Mouse (Mus musculus) intestine, postnatal 0 days (tissue): ENCODE measurements around the gene Mnd1. TPM values are rescaled to one million over a fixed set of nuclear protein-coding genes. Genes with fewer than 3 reads are reported as not detected.
A peak's percentile ranks its signal among the peaks of the same experiment; 100 is the strongest.

ENCODE experiments used
- ATAC-seq: fragments of 200-750 bp; cut with Nextera tagmentation; 2 replicates; pipeline ENCODE4 v1.8.0; 2017; ENCODE audit warnings: mild to moderate bottlenecking, moderate TSS enrichment, moderate library complexity
- H3K27ac ChIP-seq: fragments of 300-500 bp; sonication (generic); 2 replicates; pipeline ENCODE4 v1.5.1; 2014; ENCODE audit warnings: mild to moderate bottlenecking, low read depth, low read length, moderate library complexity
- H3K27me3 ChIP-seq: fragments of 300-500 bp; sonication (generic); replicated peaks from 2 replicates; pipeline ENCODE4 v1.6.1; 2014; ENCODE audit warnings: low read length, mixed read lengths; ENCODE audit not compliant: control insufficient read depth, insufficient read depth
- H3K36me3 ChIP-seq: fragments of 300-500 bp; sonication (generic); 2 replicates; pipeline ENCODE4 v1.6.1; 2014; ENCODE audit warnings: mild to moderate bottlenecking, moderate library complexity; ENCODE audit not compliant: control insufficient read depth, insufficient read depth
- H3K4me1 ChIP-seq: fragments of 300-500 bp; sonication (generic); replicated peaks from 2 replicates; pipeline ENCODE4 v1.6.1; 2014; ENCODE audit warnings: antibody characterized with exemption, low read length, mixed read lengths; ENCODE audit not compliant: control insufficient read depth, insufficient read depth
- H3K4me2 ChIP-seq: fragments of 300-500 bp; sonication (generic); replicated peaks from 2 replicates; pipeline ENCODE4 v1.6.1; 2014; ENCODE audit warnings: low read depth, mild to moderate bottlenecking, moderate library complexity
- H3K4me3 ChIP-seq: fragments of 300-500 bp; sonication (generic); 2 replicates; pipeline ENCODE4 v1.5.1; 2014; ENCODE audit warnings: low read depth, low read length
- H3K9ac ChIP-seq: fragments of 300-500 bp; sonication (generic); 2 replicates; pipeline ENCODE4 v1.6.1; 2014; ENCODE audit warnings: mild to moderate bottlenecking, low read depth, low read length
- H3K9me3 ChIP-seq: fragments of 300-500 bp; sonication (generic); 2 replicates; pipeline ENCODE4 v1.6.1; 2016; ENCODE audit warnings: mixed run types; ENCODE audit not compliant: control insufficient read depth
- CTCF ChIP-seq: sonication (generic); IDR thresholded peaks from 2 replicates; pipeline ENCODE4 v1.5.1; 2016; ENCODE audit warnings: low read depth, mild to moderate bottlenecking, control low read depth, antibody characterized with exemption, moderate library complexity
- WGBS: fragments of 180-500 bp; shearing (Covaris S2); extraction: QIAGEN DNeasy Blood & Tissue Kit; methylation state at CpG from one replicate; pipeline ENCODE4 v1.1.7; 2014; 5-methylcytosine and 5-hydroxymethylcytosine counted together
- polyA plus RNA-seq: library from polyadenylated mRNA; unstranded; fragments of >200 nt; fragmentation: Nextera tagmentation; extraction: Ambion mirVana; gene quantifications from 2 replicates; pipeline ENCODE4 v1.2.1, GENCODE M21; 2015

Mnd1 gene
- polyA plus RNA-seq, 1 experiment from 2014 or later: 6.5 TPM

DNA sequence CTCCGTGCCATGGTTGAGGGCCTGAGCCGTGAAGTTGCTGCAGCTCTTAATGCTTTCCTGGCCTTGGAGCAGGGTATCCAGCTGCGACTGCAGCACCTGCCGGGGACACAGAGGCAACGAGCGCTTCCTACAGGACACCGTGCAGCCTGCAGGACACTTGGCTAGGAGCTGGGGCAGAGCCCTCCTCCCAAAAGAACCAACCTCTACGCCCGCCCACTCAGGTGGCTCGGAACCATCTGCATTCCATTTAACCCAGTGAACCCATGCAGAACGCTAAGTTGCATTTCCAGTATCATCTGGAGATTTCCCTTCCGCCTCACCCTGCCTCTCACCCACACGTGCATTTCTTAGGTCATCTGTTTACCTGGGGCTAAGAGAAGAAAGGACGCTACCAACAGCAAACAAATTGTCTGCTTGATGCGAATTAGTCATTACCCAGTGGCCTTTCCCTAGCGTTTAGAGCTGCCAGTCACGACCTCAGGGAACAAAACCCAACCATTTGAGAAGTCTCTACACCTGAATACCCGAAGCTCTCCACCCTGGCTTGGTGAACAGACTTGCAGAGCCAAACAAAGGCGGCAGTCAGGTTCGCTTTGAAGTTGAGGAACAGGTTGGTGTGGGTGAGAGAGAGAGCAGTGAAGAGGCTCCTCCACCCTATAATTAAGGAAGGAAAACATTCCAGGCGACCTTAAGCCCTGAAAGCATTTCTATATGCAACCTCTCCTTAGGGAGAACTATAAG is 35.7 kb upstream of the Mnd1 start:
- peak; percentile 68 for ATAC-seq
- H3K27me3 ChIP-seq: no peaks in the 10 kb centered on the region
- 44% methylated on average over 21 of the region's 21 CpGs for WGBS
- H3K36me3 ChIP-seq: peaks cover 32% of the 10 kb centered on the region
- H3K27ac ChIP-seq: 0 out of 2 replicates have a peak overlapping the region, but pooled peaks have one; percentile 22
- no peaks in the 10 kb centered on the region for H3K9me3 ChIP-seq
- H3K4me2 ChIP-seq: peak overlapping the region; percentile 55
- no peaks in the 10 kb centered on the region; the same call in none of the 2 replicates for H3K4me1 ChIP-seq
- peak overlapping the region; percentile 25; the same call in 1 of the 2 replicates for H3K4me3 ChIP-seq
- no peak overlapping the region for H3K9ac ChIP-seq
- peak; percentile 32 for TF ChIP-seq CTCF

DNA sequence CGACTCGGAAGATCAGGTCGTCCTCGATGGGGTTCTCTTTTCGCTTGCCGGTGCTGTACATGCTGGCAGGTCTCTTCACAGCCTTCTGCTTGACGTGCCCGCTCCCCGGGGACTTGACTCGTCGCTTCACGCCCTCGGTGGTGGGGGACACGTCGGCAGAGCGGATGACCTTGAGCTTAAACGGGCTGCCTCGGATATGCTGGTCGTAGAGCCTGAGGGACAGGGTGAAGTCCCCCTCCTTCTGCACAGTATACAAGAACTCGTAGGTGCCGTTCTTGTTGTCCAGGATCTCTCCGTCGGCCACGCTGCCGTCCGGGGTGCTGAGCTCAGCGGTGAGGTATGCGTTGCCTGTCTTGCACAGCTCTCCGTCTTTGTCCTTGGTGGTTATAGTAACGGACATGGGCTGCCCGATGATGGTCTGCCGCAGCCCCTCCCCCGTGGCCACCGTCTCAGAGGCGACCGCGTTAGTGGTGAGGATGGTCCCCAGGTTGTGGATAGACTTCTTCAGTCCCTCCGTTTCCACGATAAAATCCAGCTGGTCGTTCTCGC is 35.0 kb upstream of the Mnd1 start:
- no peak for ATAC-seq
- 18% methylated on average over 41 of the region's 41 CpGs for WGBS
- Histone ChIP-seq H3K4me2 (peak overlapping the region; percentile 55), H3K27me3 (no peaks in the 10 kb centered on the region), H3K27ac (no peak overlapping the region; the same call in 1 of the 2 replicates), H3K9ac (no peak overlapping the region; the same call in 1 of the 2 replicates), H3K9me3 (no peaks in the 10 kb centered on the region), H3K36me3 (peaks cover 32% of the 10 kb centered on the region), H3K4me3 (peak overlapping the region; percentile 25), H3K4me1 (no peaks in the 10 kb centered on the region; the same call in none of the 2 replicates)
- TF ChIP-seq CTCF: no peak

- no peak overlapping the region for H3K9ac ChIP-seq
- H3K9me3 ChIP-seq: no peaks in the 10 kb centered on the region
- ATAC-seq: 0 out of 2 replicates have a peak, but pooled peaks have one; percentile 7
- WGBS: 51% methylated on average over 10 of the region's 10 CpGs
- no peak for TF ChIP-seq CTCF
- H3K4me2 ChIP-seq: peak overlapping the region; percentile 55
- no peaks in the 10 kb centered on the region for H3K27me3 ChIP-seq
- peak overlapping the region; percentile 25; the same call in 1 of the 2 replicates for H3K4me3 ChIP-seq
- peaks cover 32% of the 10 kb centered on the region for H3K36me3 ChIP-seq
- no peak overlapping the region for H3K27ac ChIP-seq
- H3K4me1 ChIP-seq: no peaks in the 10 kb centered on the region; the same call in none of the 2 replicates
Measured at GRCm38 (mm10) chr3:84189629-84190173, 34.1 kb upstream of the Mnd1 start.

DNA sequence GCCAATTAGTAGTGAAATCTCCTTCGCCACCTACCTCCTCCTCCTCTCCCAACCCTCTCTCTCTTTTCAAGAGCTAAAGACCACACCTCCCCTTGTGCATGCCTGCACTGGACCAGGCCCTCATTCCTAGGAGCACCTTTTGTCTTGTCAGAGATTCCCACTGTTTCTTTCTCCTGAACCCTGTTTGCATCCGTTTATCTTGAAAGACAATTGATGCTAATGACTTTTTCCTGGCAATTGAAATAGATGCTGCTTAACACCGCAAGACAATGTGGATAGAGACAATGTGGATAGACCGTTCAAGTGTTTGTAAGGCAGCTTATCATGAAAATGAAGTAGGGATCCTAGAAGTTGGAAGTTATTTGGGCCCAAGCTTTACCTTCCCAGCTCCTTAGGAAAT is 26.1 kb upstream of the Mnd1 start:
- no peak overlapping the region for H3K4me2 ChIP-seq
- H3K27ac ChIP-seq: no peak overlapping the region
- H3K36me3 ChIP-seq: no peaks in the 10 kb centered on the region; the same call in 1 of the 2 replicates
- TF ChIP-seq CTCF: no peak
- H3K4me1 ChIP-seq: no peaks in the 10 kb centered on the region
- no peaks in the 10 kb centered on the region for H3K27me3 ChIP-seq
- ATAC-seq: no peak
- no peaks in the 10 kb centered on the region for H3K9me3 ChIP-seq
- H3K9ac ChIP-seq: no peak overlapping the region
- 71% methylated on average over 4 of the region's 4 CpGs for WGBS
- H3K4me3 ChIP-seq: no peak overlapping the region

DNA sequence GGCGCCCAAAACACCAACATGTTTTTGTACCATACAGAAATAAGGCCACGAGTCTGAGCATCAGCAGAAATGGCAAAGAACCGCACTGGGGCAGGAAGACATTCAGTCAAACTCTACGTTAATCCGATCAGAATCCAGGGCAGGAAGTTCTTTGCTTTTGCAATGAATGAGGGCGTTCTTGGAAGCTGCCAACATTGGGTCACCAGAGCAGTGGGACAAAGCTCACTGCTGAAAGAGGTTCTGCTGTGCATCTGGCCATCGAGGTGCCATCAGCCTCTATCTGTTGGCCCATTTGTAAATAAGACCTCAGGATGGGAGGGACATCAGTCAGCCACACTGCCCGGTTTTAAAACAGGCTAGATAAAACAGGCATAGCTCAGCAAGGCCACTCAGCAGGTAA is 25.5 kb upstream of the Mnd1 start:
- H3K27me3 ChIP-seq: no peaks in the 10 kb centered on the region
- no peak for TF ChIP-seq CTCF
- H3K4me1 ChIP-seq: no peaks in the 10 kb centered on the region
- H3K9me3 ChIP-seq: no peaks in the 10 kb centered on the region
- H3K4me3 ChIP-seq: no peak overlapping the region
- no peak for ATAC-seq
- no peak overlapping the region for H3K9ac ChIP-seq
- no peak overlapping the region for H3K27ac ChIP-seq
- H3K4me2 ChIP-seq: no peak overlapping the region
- H3K36me3 ChIP-seq: no peaks in the 10 kb centered on the region
- WGBS: 55% methylated on average over 8 of the region's 8 CpGs

- Histone ChIP-seq H3K36me3 (no peaks in the 10 kb centered on the region), H3K4me3 (no peak overlapping the region), H3K9ac (no peak overlapping the region), H3K9me3 (no peaks in the 10 kb centered on the region), H3K27me3 (no peaks in the 10 kb centered on the region), H3K4me2 (no peak overlapping the region), H3K4me1 (no peaks in the 10 kb centered on the region), H3K27ac (no peak overlapping the region)
- WGBS: 83% methylated on average over 2 of the region's 2 CpGs
- TF ChIP-seq CTCF: no peak
- no peak for ATAC-seq
Measured at GRCm38 (mm10) chr3:84180304-84180703, 24.7 kb upstream of the Mnd1 start.
